Mouse (Mus musculus): Measurements from ENCODE around the gene Serpinb1c.
A peak's percentile ranks its signal among the peaks of the same experiment; 100 is the strongest.
"Not testable (repeated sequence)": the region's sequence is repeated elsewhere in the genome, so short reads cannot be mapped to it uniquely, and the experiment has no call there.

Gene Serpinb1c

GRCm38 (mm10) chr13:32898111-32898510 is at the start of gene Serpinb1c:
Gene Serpinb1c, minus strand, starts transcription at chr13:32898211.
- no peak for DNase-seq (ENCODE audit: low spot score in 2 of 2)

- not testable (repeated sequence) for DNase-seq (ENCODE audit: low spot score in 2 of 2)
Measured at GRCm38 (mm10) chr13:32939191-32939590, 41.2 kb upstream of the Serpinb1c start.

- DNase-seq (ENCODE audit: low spot score in 2 of 2) = not testable (repeated sequence)
Measured at GRCm38 (mm10) chr13:32938275-32938674, 40.3 kb upstream of the Serpinb1c start.

- DNase-seq (ENCODE audit: low spot score in 2 of 2) = peak in 1 of 2 experiments; percentile 81
Measured at GRCm38 (mm10) chr13:32934706-32935381, 36.8 kb upstream of the Serpinb1c start.

- DNase-seq (ENCODE audit: low spot score in 2 of 2) = peak; percentile 57 to 67
Measured at GRCm38 (mm10) chr13:32929107-32929750, 31.2 kb upstream of the Serpinb1c start.

- no peak for DNase-seq (ENCODE audit: low spot score in 2 of 2)
Measured at GRCm38 (mm10) chr13:32927241-32927640, 29.2 kb upstream of the Serpinb1c start.

- no peak for DNase-seq (ENCODE audit: low spot score in 2 of 2)
Measured at GRCm38 (mm10) chr13:32926661-32927060, 28.6 kb upstream of the Serpinb1c start.

- DNase-seq (ENCODE audit: low spot score in 2 of 2) = no peak
Measured at GRCm38 (mm10) chr13:32924578-32925360, 26.8 kb upstream of the Serpinb1c start.

- DNase-seq (ENCODE audit: low spot score in 2 of 2) = no peak
Measured at GRCm38 (mm10) chr13:32922622-32923021, 24.6 kb upstream of the Serpinb1c start.

GRCm38 (mm10) chr13:32912770-32913380 is 14.9 kb upstream of the Serpinb1c start:
- no peak for DNase-seq (ENCODE audit: low spot score in 2 of 2)

- DNase-seq (ENCODE audit: low spot score in 2 of 2) = no peak
Measured at GRCm38 (mm10) chr13:32908182-32908581, 10.2 kb upstream of the Serpinb1c start.

- peak; percentile 79 to 86 for DNase-seq (ENCODE audit: low spot score in 2 of 2)
Measured at GRCm38 (mm10) chr13:32903211-32903873, 5.3 kb upstream of the Serpinb1c start.

- peak; percentile 54 to 65 for DNase-seq (ENCODE audit: low spot score in 2 of 2)
Measured at GRCm38 (mm10) chr13:32902481-32903015, 4.5 kb upstream of the Serpinb1c start.

GRCm38 (mm10) chr13:32900639-32901038 is 2.6 kb upstream of the Serpinb1c start:
- DNase-seq (ENCODE audit: low spot score in 2 of 2) = peak; percentile 65 to 72

- not testable (repeated sequence) for DNase-seq (ENCODE audit: low spot score in 2 of 2)
Measured at GRCm38 (mm10) chr13:32899114-32899513, 1.1 kb upstream of the Serpinb1c start.

GRCm38 (mm10) chr13:32896931-32897330 is 1.1 kb downstream of the Serpinb1c start:
- no peak for DNase-seq (ENCODE audit: low spot score in 2 of 2)

GRCm38 (mm10) chr13:32884755-32885154 is 13.3 kb downstream of the Serpinb1c start:
- DNase-seq (ENCODE audit: low spot score in 2 of 2) = no peak

GRCm38 (mm10) chr13:32873862-32874261 is 24.1 kb downstream of the Serpinb1c start:
- no peak for DNase-seq (ENCODE audit: low spot score in 2 of 2)

GRCm38 (mm10) chr13:32868843-32869242 is 29.2 kb downstream of the Serpinb1c start:
- DNase-seq (ENCODE audit: low spot score in 2 of 2) = no peak

- not testable (repeated sequence) for DNase-seq (ENCODE audit: low spot score in 2 of 2)
Measured at GRCm38 (mm10) chr13:32868233-32868632, 29.8 kb downstream of the Serpinb1c start.

GRCm38 (mm10) chr13:32867030-32867429 is 31.0 kb downstream of the Serpinb1c start:
- no peak for DNase-seq (ENCODE audit: low spot score in 2 of 2)

All from natural killer cell, adult 2 months (primary cell).